Mouse (Mus musculus) layer of hippocampus, postnatal 14 days (tissue): Measurements from ENCODE around the gene Gm11037. TPM values are rescaled to one million over a fixed set of nuclear protein-coding genes. Genes with fewer than 3 reads are reported as not detected.

ENCODE experiments used
- DNase-seq, 2 experiments: peaks; one replicate each; pipeline ENCODE4 v3.0.0; 2021 to 2022; ENCODE audit warnings: low spot score in 2 of 2, mixed read lengths in 1 of 2
- total RNA-seq, 2 experiments: library from RNA; stranded (reverse); gene quantifications; 2 replicates each; pipeline ENCODE4 v1.2.3; 2021

The Gm11037 gene
- total RNA-seq, 2 experiments from 2014 or later, result not detected

DNA sequence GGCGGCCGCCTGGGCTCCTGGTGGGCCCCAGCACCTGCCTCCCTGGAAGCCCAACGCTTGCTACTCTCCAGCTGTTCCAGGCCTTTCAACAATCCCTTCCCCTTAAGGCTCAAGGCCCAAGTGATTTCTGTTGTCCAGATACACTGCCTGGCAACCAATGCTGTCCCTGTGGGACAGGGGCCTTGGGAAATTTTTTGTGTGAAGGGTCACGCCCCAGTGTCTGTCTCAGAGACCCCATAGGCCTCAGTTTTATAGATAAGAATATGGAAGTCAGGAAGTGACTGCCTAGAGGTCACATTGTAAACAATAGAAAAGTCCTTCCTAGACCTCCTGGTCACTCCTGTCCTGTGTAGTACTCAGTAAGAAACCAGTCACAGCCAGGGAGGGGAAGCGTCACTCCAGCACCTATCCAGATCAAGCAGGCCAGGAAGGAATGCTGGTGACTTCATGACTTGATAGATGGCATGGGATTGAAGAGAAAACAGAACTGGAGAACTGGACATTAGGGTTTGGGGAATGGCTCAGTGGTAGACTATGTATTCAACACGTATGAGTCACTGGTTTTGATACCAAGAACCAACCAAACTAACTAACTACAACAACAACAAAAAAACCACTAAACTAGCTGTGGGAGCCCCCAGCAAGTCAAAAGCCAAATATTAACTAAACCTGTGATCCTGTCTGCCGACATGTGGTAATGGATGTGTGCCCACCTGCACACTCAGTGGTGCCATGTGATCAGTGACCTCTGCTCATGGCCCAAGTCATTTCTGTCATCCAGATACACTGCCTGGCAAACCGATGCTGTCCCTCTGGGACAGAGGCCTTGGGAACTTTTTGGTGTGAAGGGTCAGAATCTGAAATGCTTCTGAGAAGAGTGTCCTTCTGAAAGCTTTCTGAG is 15.3 kb downstream of the Gm11037 start:
- no peak for DNase-seq

DNA sequence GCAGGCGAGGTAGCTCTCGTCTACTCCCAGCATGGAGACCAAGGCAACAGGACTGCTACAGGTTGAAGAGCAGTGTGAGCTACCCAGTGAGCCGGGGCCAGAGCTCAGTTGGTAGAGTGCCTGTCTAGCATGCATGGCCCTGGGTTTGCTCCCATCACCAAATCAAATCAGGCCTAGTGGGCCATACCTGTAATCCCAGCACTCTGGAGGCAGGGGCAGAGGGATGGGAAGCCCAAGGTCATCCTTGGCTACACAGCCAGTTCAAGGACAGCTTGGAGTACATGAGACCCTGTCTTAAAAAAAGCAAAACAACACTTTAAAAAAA is 15.9 kb downstream of the Gm11037 start:
- no peak for DNase-seq

GRCm38 (mm10) chr2:131152166-131152730 is 19.0 kb downstream of the Gm11037 start:
- DNase-seq, result no peak

DNA sequence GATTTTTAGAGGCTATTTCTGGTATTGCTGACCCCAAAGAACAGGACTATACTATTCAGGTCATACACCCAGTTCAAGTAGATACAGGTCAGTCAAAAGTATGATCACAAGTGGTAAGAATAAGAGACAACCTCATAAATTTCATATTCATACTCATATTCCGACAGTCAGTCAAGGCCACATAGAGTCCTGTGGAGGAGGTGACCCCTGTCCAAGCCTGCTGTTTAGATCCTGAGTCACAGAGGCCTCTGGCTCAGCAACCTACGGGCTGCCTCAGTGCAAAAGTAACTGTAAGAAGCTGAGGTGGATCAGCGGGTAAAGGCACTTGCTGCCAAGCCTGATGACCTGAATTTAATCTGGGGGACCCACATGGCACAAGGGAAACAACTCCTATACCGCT is 20.7 kb downstream of the Gm11037 start:
- no peak for DNase-seq

- no peak for DNase-seq
Measured at GRCm38 (mm10) chr2:131156987-131157386, 23.7 kb downstream of the Gm11037 start.

DNA sequence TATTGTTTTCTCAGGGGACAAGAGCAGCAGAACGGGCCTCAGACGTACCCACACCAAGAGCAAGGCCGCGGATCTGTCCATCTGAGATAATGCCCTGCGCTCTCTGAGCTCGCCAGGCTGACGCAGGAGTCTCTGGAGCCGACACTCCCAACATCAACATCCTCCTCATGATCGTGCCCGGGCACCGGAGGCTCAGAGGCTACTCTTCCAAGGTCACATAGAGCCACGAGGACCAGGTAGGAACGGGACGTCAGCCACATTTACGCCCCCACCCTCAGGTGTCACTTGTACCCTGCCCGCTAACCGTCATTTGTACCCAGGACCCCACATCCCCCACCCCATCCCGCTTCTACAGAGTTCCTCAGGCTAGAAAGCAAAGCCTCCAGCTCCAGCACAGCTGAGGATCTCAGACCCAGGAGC is 26.2 kb downstream of the Gm11037 start:
- no peak for DNase-seq

DNA sequence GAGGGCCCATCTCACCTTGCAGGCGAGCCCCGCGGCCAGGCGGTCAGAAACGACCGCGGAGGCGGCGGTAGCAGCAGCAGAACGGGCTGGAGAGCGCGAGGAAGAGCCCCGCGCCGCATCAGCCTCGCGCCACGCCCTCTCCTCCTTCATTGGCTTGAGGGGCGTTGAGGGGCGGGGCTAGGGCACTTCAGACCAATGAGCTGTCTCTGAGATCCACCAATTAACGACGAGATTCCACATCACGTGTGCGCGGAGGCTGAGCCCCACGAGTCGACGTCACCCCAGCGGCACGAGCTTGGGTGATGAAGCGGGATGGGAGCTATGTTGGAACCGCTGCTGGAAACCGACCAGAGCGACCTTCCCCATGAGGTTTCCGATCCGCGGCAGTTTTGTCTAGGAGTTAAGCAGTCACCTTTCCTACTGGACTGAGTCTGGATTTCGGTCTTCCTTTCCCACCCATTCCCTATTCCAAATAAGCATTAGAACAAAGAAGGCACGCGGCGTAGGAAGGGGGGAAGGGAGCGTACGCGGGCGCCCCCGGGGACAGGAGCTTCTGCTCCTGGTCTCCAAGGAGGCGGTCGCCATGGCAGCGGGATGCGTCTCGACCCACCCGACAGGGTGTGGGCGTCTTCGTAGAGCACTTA is 26.8 kb downstream of the Gm11037 start, which contains the start of gene 1700037H04Rik:
Gene 1700037H04Rik (minus strand): TSS at position 144 of the 644 bp plus-strand sequence.
- peak; percentile 94 to 98 for DNase-seq

DNA sequence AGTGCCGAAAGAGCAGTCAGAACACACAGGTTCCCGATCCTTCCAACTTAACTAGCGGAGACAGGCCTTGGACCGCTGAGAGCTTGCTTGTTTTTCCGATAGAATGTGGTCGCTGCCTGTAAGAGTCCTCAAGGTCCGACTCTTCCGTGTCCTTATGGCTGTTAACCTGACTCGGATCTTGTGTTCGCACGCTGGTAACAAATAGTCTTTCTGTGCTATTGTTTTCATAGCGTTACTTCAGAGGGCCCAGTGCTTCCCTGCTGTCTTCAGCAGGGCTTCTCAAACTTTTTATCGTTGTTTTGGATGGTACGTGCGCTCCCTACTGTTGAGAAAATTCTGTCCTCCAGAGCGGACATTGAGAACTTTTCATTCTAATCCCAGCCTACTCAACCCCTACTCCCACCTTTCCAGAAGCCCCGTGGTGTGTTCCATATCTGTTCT is 27.4 kb downstream of the Gm11037 start:
- DNase-seq, result peak in 1 of 2 experiments; percentile 54

DNA sequence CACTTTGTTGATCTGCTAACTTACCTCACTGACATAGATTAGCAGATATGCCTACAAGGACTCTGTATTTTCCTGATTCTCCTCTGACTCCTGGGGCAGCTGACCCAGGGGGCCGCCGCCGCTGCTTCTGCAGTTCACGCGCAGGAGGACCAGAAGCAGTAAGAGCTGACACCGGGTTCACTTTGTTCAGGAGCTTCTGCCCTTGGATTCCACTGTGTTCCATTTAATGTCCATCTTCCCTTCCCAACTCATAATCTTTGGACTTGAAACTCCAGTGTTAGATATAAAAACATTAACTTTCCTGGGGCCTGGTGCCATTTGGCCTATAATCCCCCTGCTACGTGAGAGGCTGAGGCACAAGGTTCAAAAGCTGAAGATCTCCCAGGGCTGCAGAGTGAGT is 30.6 kb downstream of the Gm11037 start:
- DNase-seq, result no peak

DNA sequence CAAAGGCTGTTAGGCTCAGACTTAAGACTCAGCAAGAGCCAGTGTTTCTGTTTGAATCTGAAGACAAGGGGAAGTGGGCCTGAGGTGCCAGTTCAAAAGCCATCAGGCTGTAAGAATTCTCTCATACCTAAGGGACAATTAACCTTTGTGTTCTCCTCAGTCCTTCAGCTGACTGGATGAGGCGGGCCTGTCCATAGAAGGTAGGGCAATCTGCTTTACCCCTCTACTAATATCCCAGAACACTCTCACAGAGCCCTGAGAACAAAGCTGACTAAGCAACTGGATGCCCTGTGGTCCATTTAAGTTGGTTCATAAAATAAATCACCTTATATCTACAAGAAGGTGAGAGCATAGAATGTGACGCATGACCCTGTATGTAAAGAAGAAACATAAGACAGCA is 32.9 kb downstream of the Gm11037 start:
- no peak for DNase-seq

GRCm38 (mm10) chr2:131167984-131168383 is 34.7 kb downstream of the Gm11037 start:
- no peak for DNase-seq

- no peak for DNase-seq
Measured at GRCm38 (mm10) chr2:131168914-131169313, 35.6 kb downstream of the Gm11037 start.

DNA sequence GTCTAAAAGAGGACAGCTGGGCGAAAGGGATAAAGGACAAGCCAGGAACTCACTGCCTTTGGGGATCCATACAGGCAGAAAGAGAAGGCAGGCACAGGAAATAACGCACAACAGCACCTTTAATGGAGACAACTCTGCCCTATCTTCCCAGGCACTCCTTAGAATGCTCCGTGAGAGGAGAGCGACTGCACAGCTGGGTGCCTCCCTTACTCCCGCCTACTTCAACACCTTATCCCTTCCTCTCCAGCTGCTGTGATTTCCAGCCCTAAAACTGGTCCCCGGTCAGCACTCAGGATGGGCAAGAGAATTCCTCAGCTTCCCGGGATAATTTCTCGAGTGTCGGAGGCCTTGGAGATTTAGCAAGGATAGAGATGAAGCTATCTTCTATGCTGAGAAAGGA is 37.6 kb downstream of the Gm11037 start:
- DNase-seq, result no peak

DNA sequence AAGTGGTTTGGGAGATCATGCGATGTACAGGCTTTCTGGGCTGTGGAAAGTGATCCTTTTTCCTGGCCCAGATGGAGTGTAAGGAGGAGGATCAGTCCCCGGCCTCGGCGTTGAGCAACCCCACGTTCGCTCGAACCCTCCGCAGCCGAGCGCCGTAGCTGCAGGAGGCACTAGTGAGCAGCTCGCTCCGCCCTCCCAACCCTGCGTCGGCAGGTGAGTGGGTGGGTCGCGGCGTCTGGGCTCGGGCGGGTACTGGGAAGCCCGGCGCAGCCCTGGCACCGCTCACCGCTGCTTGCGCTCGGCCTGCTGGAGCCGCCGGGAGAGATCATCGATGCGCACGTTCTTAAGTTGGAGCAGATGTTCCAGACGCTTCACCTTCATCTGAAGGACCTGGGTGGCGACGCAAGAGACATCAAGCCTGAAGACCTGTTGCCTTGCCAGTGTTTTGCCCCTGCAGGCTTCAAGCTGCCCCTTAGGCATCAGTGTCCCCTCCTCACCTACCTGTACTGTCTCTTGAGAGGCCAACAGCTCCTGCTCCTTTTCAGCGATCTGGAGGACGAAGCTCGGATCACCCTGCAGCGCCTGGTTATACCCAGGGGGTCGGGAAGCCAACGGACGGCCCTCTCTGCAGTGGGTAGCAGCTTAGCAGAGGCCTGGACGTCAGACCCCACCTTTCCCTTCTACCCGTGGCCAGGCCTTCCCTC is 38.3 kb downstream of the Gm11037 start:
- peak; percentile 64 for DNase-seq

DNA sequence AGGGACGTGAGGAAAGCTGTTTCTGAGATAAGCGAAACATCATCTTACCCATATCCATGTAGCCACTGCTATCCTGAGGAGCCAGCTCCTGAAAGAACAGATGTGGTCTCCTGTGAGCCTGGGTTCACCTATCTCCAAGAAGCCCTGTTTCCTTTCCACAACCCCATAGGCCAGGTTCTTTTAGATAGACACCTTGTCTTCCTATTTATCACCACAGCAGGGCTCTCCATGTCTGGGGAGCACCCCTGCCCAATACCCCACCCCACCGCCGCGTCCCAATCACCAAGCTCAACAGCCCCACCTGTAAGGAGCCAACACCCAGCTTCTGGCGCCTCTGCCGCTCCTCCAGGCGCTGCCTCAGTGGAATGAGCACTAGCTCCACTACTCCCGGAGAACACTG is 39.0 kb downstream of the Gm11037 start:
- DNase-seq, result no peak

DNA sequence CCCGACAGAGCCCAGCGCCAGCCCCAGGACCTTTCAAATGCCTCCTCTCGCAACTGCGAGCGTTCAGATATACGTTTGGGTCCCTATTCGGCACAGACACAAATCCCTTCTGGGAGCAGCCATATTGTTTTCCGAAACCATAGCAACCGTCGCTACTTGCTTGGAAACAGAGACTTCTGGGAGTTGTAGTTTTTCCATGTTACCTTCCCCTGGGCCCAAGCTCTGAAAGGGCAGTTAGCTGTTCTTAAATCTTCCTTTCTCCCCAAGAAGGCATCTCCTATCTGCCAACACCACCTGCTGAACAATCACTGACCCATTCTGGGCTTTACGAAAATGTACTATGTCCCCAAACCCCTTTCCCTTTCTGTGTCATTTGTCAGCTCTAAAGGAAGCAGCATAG is 41.4 kb downstream of the Gm11037 start:
- peak; percentile 59 to 86 for DNase-seq

- DNase-seq, result no peak
Measured at GRCm38 (mm10) chr2:131175286-131175944, 42.1 kb downstream of the Gm11037 start.

GRCm38 (mm10) chr2:131175945-131176309 is 42.6 kb downstream of the Gm11037 start:
- DNase-seq, result no peak

DNA sequence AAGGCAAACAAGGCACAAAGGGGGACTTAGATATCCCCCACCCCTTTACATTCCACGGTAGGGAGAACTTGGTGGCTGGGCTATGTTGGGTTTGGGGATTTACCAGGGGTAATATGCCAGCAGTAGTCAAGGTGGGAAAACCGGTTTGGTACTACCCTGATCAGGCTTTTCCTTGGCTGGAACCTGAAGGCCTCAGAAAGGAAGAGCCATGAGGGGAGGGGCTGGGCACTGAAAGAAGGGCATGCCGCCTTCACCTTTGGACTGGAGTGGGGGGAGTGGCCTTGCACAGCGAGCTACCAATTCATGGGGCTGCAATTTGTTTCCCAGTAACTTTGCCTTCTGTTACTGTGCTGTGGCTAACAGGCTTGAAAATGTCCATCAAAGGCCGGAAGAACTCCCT is 43.2 kb downstream of the Gm11037 start:
- no peak for DNase-seq

GRCm38 (mm10) chr2:131177932-131178331 is 44.6 kb downstream of the Gm11037 start:
- DNase-seq, result no peak

DNA sequence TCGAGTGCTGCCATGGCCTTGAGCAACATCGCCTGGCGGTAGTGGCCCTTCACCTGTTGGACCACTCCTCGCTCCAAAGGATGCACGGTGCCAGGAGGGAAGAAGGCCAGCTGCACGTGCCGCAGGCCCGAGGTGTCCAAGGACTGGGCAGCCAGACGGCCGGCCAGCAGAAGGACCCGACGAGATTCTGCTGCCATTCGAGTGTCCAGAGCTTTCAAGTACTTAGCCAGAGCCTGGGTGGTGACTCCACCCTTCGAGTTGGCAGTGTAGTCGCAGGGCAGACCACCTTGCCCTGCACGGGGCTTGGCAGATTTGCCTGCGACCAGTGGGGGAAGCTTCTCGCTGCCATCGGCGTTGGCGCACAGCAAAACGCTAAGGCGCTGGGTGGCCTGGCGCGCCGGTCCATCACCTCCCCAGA is 45.5 kb downstream of the Gm11037 start:
- DNase-seq, result no peak
